Mouse (Mus musculus) erythroblast, adult 5-6 weeks (primary cell): ENCODE data around the gene Gm17027. TPM values are rescaled to one million over a fixed set of nuclear protein-coding genes. Genes with fewer than 3 reads are reported as not detected.
"Not testable (repeated sequence)": the region's sequence is repeated elsewhere in the genome, so short reads cannot be mapped to it uniquely, and the experiment has no call there.

Experiments used
- ATAC-seq: replicated peaks from 2 replicates; pipeline ENCODE4 v1.8.0; 2016; ENCODE audit warnings: moderate number of reproducible peaks, mild to moderate bottlenecking, moderate TSS enrichment, inconsistent platforms; ENCODE audit not compliant: poor library complexity, low FRiP score, severe bottlenecking
- total RNA-seq, 2 experiments: library from RNA; stranded (forward) in 1 of 2; stranded (reverse) in 1 of 2; fragments of 150-400 nt in 1 of 2; fragments of 200-764, 138-1000 nt in 1 of 2; gene quantifications; 2 replicates each; pipeline versions ENCODE4 v1.2.3 to v1.2.4; 2015 to 2017; ENCODE audit warnings: low replicate concordance in 2 of 2

Gene Gm17027
- total RNA-seq (2015; ENCODE audit: low replicate concordance) (not detected in 2 replicates), total RNA-seq (2017; ENCODE audit: low replicate concordance) (not detected in 2 replicates)

GRCm38 (mm10) chr14:42162522-42162921, at the start of gene Gm17027:
Gene Gm17027 (minus strand): TSS chr14:42162622.
- ATAC-seq, result not testable (repeated sequence)

GRCm38 (mm10) chr14:42190691-42191090, 28.3 kb upstream of the Gm17027 start, which contains the start of gene Gm3573:
Gene Gm3573 (minus strand): TSS chr14:42190791.
- ATAC-seq, result not testable (repeated sequence)

GRCm38 (mm10) chr14:42183936-42184335, 21.5 kb upstream of the Gm17027 start:
- not testable (repeated sequence) for ATAC-seq

GRCm38 (mm10) chr14:42134571-42134970, 27.9 kb downstream of the Gm17027 start:
- ATAC-seq, result not testable (repeated sequence)

- ATAC-seq, result not testable (repeated sequence)
Measured at GRCm38 (mm10) chr14:42133806-42134205, 28.6 kb downstream of the Gm17027 start.

GRCm38 (mm10) chr14:42117269-42117668, 45.2 kb downstream of the Gm17027 start, which contains the start of gene Gm7951:
Gene Gm7951 (minus strand): TSS chr14:42117369.
- ATAC-seq, result not testable (repeated sequence)

Other genes with a start within 250 kb of the Gm17027 start
- gene 1700049E17Rik1, start 237.7 kb downstream of the Gm17027 start, total RNA-seq (2015; ENCODE audit: low replicate concordance), result not detected in 2 replicates
- gene 1700049E17Rik1, start 237.7 kb downstream of the Gm17027 start, total RNA-seq (2017; ENCODE audit: low replicate concordance), result not detected in 2 replicates
- not detected in 2 replicates for gene 1700024B05Rik, start 218.6 kb downstream of the Gm17027 start, total RNA-seq (2015; ENCODE audit: low replicate concordance)
- gene 1700024B05Rik, start 218.6 kb downstream of the Gm17027 start, total RNA-seq (2017; ENCODE audit: low replicate concordance), result not detected in 2 replicates
- gene Gm6401, start 194.7 kb downstream of the Gm17027 start, total RNA-seq (2015; ENCODE audit: low replicate concordance), result not detected in 2 replicates
- gene Gm6401, start 194.7 kb downstream of the Gm17027 start, total RNA-seq (2017; ENCODE audit: low replicate concordance), result not detected in 2 replicates
- not detected in 2 replicates for gene Gm3543, start 179.3 kb downstream of the Gm17027 start, total RNA-seq (2015; ENCODE audit: low replicate concordance)
- not detected in 2 replicates for gene Gm3543, start 179.3 kb downstream of the Gm17027 start, total RNA-seq (2017; ENCODE audit: low replicate concordance)
- not detected in 2 replicates for gene Gm7951, start 45.3 kb downstream of the Gm17027 start, total RNA-seq (2015; ENCODE audit: low replicate concordance)
- not detected in 2 replicates for gene Gm7951, start 45.3 kb downstream of the Gm17027 start, total RNA-seq (2017; ENCODE audit: low replicate concordance)
- not detected in 2 replicates for gene Gm3573, start 28.2 kb upstream of the Gm17027 start, total RNA-seq (2015; ENCODE audit: low replicate concordance)
- gene Gm3573, start 28.2 kb upstream of the Gm17027 start, total RNA-seq (2017; ENCODE audit: low replicate concordance), result not detected in 2 replicates
- not detected in 2 replicates for gene Gm17026, start 97.4 kb upstream of the Gm17027 start, total RNA-seq (2015; ENCODE audit: low replicate concordance)
- gene Gm17026, start 97.4 kb upstream of the Gm17027 start, total RNA-seq (2017; ENCODE audit: low replicate concordance), result not detected in 2 replicates
- not detected in 2 replicates for gene Gm9611, start 134.7 kb upstream of the Gm17027 start, total RNA-seq (2015; ENCODE audit: low replicate concordance)
- gene Gm9611, start 134.7 kb upstream of the Gm17027 start, total RNA-seq (2017; ENCODE audit: low replicate concordance), result not detected in 2 replicates
- not detected in 2 replicates for gene Gm7995, start 147.6 kb upstream of the Gm17027 start, total RNA-seq (2015; ENCODE audit: low replicate concordance)
- not detected in 2 replicates for gene Gm7995, start 147.6 kb upstream of the Gm17027 start, total RNA-seq (2017; ENCODE audit: low replicate concordance)